Mouse (Mus musculus): ENCODE data around the gene Foxo3.

GRCm38 (mm10) chr10:42243925-42244324, 32.6 kb downstream of the Foxo3 start:
- TF ChIP-seq CTCF (IDR thresholded peaks at IDR 0.05; ENCODE audit: insufficient read depth, low read length): no peak
- no peak for TF ChIP-seq POLR2A (IDR thresholded peaks at IDR 0.05; ENCODE audit: borderline replicate concordance, extremely low read depth, low read depth, low read length)

Measured in lung, adult 2 months (tissue).